Mouse (Mus musculus) thymus, postnatal 36 days (tissue): ENCODE data around the gene Zzef1.

ENCODE experiments used
- DNase-seq, 2 experiments: peaks; one replicate each; pipeline ENCODE4 v3.0.0; 2022; ENCODE audit warnings: mixed read lengths in 2 of 2

The Zzef1 gene

GRCm38 (mm10) chr11:72923116-72923515 lies 127.1 kb downstream of the Zzef1 start:
- no peak for DNase-seq

GRCm38 (mm10) chr11:72924458-72924857 lies 128.4 kb downstream of the Zzef1 start:
- DNase-seq, result no peak

DNA sequence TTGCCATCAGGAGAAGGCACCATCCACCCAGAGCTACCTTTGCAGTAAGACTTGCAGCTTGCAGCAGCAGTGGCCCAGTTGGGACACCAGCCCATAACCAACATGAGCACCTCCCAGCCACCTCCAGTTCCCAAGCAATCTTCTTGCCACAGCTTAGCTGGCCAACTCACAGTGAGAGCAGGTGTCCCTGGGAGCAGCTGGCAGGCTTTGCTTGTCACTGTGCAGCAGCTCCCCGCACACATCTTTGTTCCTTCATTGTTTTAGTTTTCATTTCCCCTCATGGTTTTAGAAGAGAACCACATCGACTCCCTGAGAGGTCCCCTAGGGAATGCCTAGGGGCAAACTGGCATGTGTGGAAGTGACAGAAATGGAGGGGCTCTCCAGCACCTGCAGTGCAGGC lies 129.0 kb downstream of the Zzef1 start:
- no peak for DNase-seq

DNA sequence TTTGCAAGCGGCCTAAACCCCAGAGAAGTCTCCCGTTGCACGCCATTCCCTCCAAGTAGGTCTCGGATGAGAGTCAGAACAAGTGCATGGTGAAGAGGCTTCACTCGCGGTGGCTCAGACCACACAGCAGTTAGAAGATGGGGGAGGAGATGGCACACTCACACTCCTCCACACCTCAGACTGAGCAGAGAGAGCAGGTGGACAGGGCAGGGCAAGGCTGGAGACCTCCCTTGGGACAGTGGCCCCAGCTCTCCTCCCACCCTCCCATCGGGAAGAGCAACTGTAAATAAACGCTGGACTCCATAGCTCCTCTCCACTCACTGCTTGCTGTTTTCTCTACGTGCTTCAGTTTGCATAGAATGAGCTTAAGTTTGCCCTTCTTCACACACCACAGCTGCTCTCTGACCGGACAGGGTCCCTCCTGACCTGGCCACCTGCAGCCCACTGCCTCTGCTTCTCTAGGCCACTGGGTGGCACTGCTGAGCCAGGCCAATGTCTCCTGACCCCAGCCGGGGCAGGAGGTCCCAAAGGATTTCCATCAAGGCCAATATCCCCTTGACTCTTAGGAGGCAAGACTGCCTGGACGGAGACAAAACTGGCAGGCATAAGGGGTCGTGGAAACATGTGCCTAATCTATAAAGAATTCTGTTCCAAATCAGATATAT lies 130.3 kb downstream of the Zzef1 start:
- DNase-seq, result peak; percentile 65 to 69

DNA sequence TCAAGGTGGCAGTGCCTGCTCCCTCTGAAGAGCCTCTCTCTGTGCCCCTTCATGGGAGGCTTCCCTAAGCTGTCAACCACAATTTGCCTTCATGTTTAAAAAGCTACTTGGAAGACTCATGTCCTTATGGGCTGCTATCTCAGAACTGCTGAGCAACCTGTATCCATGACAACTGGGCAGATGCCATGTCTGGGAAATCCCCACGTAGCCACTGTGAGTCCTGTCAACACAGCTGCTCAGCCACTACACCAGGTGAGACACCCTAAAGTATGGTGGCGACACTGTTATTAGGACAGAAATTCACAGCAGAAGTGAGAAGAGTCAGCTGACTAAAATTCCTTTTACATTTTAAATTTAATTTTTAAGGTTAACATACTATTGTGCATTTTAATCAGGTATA lies 132.5 kb downstream of the Zzef1 start:
- DNase-seq, result no peak

- no peak for DNase-seq
These were observed 144.4 kb downstream of the Zzef1 start for GRCm38 (mm10) chr11:72940208-72941143.

DNA sequence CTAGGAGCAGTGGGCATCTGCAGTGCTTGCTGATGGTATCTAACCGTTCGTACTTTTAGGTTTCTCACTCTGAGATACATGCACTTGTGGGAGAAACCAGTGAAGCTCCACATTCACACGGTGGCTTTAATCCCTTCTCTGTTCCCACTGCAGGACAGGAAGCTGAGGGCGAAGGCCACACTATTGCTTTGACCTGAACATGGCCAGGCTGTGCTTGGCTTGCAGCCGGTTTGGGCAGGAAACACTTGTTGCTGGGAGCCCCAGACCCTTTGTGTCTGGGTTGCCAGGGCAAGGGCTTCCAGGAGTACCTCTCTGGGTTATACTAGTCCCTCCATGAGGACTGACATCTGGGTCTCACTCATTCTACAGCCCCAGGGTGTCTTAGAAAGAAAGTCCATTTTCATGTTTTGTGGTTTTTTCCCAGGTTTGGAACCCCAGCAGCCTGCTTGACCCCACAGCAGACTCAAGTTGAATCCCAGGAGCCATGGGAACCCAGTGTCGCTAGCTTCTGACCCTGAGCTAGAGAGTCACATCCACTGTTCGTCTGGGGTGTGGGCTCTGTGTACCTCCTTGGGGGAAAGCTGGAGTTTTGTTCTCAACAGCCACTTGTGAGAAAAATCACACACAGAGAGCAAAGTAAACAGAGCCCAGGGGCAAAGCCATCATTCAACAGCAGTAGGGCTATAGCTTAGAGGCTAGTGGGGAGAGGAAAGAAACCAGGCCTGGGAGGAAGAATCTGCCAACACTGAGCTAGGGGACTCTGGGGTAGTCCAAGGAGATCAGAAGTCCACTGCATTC lies 149.2 kb downstream of the Zzef1 start:
- no peak for DNase-seq

DNA sequence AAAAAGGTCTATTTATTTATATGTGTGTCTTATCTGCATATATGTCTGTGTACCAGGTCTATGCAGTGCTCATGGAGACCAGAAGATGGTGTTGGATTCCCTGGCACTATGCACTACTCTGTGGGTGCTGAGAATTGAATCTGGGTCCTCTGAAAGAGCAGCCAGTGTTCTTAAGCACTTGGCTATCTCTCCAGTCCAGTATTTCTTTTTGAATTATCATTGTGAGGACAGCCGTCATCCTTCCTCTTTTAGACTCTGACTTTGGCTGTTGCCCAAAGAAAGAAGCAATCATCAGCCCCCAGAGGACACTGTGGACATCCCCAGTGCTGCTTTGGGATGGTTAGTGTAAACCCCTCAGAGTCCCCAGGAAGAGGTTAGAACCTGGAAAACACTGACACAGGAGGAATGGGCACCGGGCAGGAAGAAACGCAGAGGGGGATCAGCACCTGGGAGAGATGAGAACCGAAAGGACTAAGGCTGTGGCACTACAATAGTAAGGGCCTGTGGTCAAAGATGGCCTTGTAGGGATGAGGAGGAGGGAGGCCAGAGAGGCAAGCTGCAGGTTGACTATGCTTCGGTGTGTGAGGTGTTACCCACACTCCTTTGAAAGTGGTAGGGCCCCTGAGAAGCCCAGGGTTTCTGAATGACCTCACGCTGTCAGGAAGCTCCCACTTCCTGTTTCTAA lies 150.0 kb downstream of the Zzef1 start:
- DNase-seq, result no peak

- DNase-seq, result no peak
These were observed 150.6 kb downstream of the Zzef1 start for GRCm38 (mm10) chr11:72946560-72947119.

DNA sequence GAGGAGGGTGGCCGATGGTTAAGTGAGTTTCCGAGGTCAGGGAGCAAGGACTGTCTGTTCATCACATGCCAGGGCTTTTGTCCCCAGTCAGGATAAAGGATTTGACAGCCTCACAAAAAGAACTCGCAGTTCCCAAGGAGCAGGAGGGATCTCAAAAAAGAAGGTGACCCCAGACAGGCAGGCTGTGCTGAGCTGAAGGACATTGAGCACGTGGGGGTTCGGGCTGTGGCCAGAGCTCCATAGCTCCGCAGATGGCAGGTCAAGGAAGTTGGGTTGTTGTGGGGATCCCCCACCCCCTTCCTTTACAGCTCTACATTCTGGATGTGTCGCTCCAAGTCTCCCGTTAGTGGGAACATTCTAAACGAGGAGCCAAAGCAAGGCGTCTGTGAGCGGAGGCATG lies 151.8 kb downstream of the Zzef1 start:
- DNase-seq, result no peak

GRCm38 (mm10) chr11:72948254-72948653 lies 152.2 kb downstream of the Zzef1 start:
- DNase-seq, result peak in 1 of 2 experiments; percentile 27

- no peak for DNase-seq
These were observed 155.3 kb downstream of the Zzef1 start for GRCm38 (mm10) chr11:72951137-72952000.

DNA sequence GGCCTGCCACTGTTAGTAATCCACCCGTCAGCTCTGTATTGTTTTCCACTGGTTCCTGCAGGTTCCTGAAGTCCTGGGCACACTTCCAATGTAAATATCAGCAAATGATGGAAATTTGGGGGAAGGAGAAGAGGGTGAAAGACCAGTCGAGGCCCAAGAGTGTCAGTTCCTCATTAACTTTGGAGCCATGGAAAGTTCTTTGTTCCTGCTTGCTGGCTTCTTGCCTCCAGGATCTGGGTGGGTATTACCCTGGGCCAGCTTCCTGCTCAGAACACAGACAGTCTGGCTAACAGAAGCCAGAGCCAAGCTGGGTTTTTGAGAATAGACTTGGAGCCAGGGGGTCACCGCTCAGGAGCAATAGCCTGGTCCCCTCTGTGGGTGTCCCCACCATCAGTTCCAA lies 156.2 kb downstream of the Zzef1 start:
- no peak for DNase-seq

GRCm38 (mm10) chr11:72952697-72953096 lies 156.7 kb downstream of the Zzef1 start:
- DNase-seq, result no peak

GRCm38 (mm10) chr11:72953116-72953439 lies 157.1 kb downstream of the Zzef1 start:
- DNase-seq, result no peak

GRCm38 (mm10) chr11:72953440-72954151 lies 157.6 kb downstream of the Zzef1 start:
- no peak for DNase-seq

DNA sequence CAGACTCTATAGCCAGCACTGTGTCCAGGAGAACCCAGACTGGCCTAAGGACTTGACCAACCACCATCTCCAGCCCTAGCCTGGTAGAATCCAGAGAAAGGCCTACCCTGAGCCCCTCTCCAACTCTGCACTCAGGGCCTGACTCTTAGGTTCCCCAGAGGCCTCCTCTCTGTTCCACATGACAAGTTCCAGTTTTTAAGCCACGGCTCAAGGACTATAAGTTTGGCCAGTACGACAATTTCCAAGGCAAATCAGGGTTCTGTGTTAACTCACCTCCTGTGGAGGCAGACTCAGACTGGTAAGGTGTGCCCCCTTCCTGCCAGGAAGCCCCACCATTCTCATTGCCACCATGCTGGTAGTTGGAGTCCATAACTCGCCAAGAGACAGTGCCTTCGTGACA lies 158.2 kb downstream of the Zzef1 start:
- no peak for DNase-seq

DNA sequence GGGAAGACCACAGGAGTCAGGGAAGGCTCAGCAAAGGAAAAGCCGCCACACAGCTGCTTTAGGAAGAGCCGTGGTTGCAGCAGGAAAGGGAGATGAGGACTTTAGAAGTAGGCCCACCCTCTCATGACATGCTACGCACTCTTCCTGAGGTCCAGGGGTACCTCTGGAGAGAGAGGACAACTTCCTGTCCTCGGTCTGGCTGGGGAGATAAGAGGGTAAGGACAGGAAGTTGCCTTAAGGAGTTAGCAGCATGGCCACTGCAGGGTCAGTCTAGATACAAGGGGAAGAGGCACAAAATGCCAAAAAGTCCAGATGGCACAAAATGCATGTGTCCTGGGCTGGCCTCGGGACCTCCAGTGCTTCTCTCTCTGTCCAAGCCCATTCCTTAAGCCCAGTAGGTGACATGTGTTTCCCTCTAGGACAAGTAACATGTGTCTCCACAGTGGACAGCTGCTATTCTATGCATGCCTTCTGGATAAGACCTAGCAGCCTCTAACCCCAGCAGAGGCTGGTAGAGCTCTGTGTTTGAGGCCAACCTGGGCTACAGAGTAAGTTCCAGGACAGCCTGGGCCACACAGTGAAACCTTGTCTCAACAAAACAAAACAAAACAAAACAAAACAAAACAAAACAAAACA lies 159.4 kb downstream of the Zzef1 start:
- DNase-seq, result no peak

DNA sequence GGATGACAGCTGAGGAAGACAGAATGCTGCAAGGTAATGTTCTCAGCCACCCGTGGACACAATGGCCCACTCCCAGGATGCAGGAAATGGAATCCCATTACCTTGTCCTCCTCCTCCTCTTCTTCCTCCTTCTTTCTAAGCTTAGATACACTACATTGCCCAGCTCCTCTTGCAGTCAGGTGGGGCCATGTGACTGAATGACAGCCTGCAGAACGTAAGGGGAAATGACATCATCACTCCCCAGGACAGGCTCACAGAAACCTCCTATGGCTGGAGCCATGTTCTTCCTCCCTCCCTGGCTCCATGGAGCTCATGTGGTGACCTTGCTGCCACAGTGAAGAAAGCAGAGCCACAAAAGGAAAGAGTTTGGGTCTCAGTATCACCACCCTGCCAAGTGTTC lies 161.3 kb downstream of the Zzef1 start:
- DNase-seq, result no peak
